Mouse (Mus musculus): ENCODE data around the gene Cdk2ap2. TPM values are rescaled to one million over a fixed set of nuclear protein-coding genes. Genes with fewer than 3 reads are reported as not detected.

The Cdk2ap2 gene
- total and polyA plus RNA-seq, 2 experiments from 2014 or later = 57.5 to 64.6 TPM

DNA sequence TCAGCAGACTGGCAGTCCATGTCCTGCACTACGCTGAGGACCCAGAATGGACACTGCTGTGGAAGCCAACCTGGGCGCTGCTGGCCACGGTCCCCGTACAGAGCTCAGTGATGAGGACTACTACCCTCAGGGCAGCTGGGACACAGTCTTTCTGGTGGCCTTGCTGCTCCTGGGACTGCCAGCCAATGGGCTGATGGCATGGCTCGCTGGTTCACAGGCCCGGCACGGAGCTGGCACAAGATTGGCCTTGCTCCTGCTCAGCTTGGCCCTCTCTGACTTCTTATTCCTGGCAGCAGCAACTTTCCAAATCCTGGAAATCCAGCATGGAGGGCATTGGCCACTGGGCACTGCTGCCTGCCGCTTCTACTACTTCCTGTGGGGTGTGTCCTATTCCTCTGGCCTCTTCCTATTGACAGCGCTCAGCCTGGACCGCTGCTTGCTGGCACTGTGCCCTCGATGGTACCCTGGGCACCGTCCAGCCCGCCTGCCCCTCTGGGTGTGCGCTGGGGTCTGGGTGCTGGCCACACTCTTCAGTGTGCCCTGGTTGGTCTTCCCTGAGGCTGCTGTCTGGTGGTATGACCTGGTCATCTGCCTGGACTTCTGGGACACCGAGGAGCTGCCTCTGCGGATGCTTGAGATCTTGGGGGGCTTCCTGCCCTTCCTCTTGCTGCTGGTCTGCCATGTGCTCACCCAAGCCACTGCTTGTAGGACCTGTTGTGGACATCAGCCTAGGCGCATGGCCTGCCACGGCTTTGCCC lies 45.6 kb downstream of the Cdk2ap2 start:
- Histone ChIP-seq H3K4me2 (ENCODE audit: low read depth, low read length) (no peak overlapping the region), H3K9ac (replicated peaks; ENCODE audit: low read length) (no peak overlapping the region), H3K36me3 (ENCODE audit: insufficient read depth, low read length) (no peaks in the 10 kb centered on the region), H3K9me3 (ENCODE audit: low read length) (no peaks in the 10 kb centered on the region), H3K4me3 (ENCODE audit: low read length) (no peak overlapping the region), H3K4me1 (ENCODE audit: insufficient read depth, low read length) (peaks cover 2% of the 10 kb centered on the region; the same call in 1 of the 2 replicates), H3K27me3 (ENCODE audit: insufficient read depth, low read length) (no peaks in the 10 kb centered on the region), H3K27ac (no peak overlapping the region)
- no peak for ATAC-seq
- WGBS = 80% methylated on average over 18 of the region's 18 CpGs
- DNase-seq (ENCODE audit: low spot score) = no peak
- TF ChIP-seq CTCF (IDR thresholded peaks at IDR 0.05; ENCODE audit: low read depth) = no peak

DNA sequence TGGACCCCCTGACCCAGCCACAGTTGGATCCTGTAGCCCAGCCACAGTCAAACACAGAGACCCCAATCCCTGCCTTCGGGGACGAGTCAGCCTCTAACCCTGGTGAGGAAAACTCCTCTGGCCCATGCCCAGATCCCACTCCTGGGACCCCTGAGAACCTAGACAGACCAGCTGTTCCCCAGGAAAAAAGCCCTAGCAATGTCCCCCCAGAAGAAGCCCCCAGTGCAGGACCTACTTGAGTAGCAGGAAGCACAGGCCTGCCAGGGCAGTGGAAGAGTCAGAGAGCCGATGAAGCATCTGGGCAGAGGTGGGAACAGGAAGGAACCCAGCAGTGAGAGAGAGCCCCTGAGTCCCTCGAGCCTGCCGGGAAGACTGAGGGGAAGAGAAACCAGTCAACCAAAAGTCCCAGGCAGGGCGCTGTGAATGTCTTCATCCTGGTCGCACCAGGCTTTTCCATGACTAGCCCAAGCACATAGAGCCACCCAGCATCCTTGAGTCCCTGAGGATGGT lies 46.8 kb downstream of the Cdk2ap2 start, which contains the start of gene Cabp4:
TSS of gene Cabp4 (minus strand) at position 275 of the 510 bp plus-strand sequence.
- H3K27me3 ChIP-seq (ENCODE audit: insufficient read depth, low read length) = no peaks in the 10 kb centered on the region
- H3K4me2 ChIP-seq (ENCODE audit: low read depth, low read length) = no peak within 1 kb of the TSS
- 82% methylated on average over 7 of the region's 7 CpGs for WGBS
- H3K27ac ChIP-seq = 0 out of 2 replicates have a peak within 1 kb of the TSS, but pooled peaks have one; percentile 20
- H3K9ac ChIP-seq (replicated peaks; ENCODE audit: low read length) = no peak within 1 kb of the TSS
- no peaks in the 10 kb centered on the region for H3K36me3 ChIP-seq (ENCODE audit: insufficient read depth, low read length)
- ATAC-seq (no peak), DNase-seq (ENCODE audit: low spot score) (no peak)
- H3K4me3 ChIP-seq (ENCODE audit: low read length) = no peak within 1 kb of the TSS
- H3K9me3 ChIP-seq (ENCODE audit: low read length) = no peaks in the 10 kb centered on the region
- no peak for TF ChIP-seq CTCF (IDR thresholded peaks at IDR 0.05; ENCODE audit: low read depth)
- peaks cover 4% of the 10 kb centered on the region; the same call in 1 of the 2 replicates for H3K4me1 ChIP-seq (ENCODE audit: insufficient read depth, low read length)

DNA sequence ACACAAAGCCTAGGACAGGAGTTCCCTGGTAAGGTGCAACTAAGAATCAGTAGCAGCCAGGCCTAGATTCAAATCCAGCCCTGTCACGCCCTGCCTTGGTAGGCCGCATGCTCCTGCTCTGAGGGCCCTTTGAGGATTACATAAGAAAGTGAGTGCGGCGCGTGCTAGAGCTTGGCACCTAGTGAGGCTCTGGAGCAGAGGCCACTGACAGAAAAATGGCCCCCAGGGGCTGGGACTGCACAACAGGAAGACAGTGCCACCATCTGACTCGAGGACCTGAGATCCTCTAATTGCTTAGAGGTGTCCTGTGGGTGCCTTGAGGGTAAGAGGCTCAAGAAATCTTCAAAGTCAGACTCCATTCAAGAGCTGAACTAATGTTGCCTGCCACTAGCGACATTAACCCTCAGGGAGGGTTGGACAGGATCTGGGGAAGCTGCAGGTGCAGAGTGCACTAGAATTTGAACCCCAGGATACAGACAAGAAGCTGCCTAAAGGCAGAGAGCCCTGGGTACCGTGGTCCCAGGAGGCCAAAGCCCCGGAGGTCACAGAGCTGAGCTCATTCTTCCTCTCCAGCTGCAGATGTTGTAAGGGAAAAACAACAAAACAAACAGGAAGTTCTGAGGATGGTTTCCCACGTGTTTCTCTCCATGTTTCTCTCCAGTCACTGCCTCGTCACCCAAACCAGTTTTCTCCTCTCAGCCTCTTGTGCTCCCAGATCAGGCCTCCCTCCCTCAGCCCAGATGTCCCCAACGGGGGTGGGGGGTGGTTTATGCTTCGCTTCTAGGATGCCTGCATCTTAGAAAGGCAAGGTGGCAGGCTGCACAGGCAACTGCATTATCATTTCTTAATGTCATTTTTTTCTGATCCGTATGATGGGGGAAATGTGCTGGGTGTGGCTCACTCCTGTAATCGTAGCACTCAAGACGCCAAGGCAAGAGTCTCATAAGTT lies 47.8 kb downstream of the Cdk2ap2 start:
- no peak overlapping the region for H3K4me2 ChIP-seq (ENCODE audit: low read depth, low read length)
- ATAC-seq = no peak

GRCm38 (mm10) chr19:4145936-4146335 lies 49.0 kb downstream of the Cdk2ap2 start:
- ATAC-seq (no peak), DNase-seq (ENCODE audit: low spot score) (no peak)
- Histone ChIP-seq H3K4me3 (ENCODE audit: low read length) (no peak overlapping the region), H3K4me2 (ENCODE audit: low read depth, low read length) (no peak overlapping the region), H3K36me3 (ENCODE audit: insufficient read depth, low read length) (peaks cover 4% of the 10 kb centered on the region; the same call in 1 of the 2 replicates), H3K27me3 (ENCODE audit: insufficient read depth, low read length) (no peaks in the 10 kb centered on the region), H3K9ac (replicated peaks; ENCODE audit: low read length) (no peak overlapping the region), H3K4me1 (ENCODE audit: insufficient read depth, low read length) (peaks cover 14% of the 10 kb centered on the region), H3K9me3 (ENCODE audit: low read length) (no peaks in the 10 kb centered on the region), H3K27ac (no peak overlapping the region)
- TF ChIP-seq CTCF (IDR thresholded peaks at IDR 0.05; ENCODE audit: low read depth) = no peak
- WGBS = 86% methylated on average over 5 of the region's 5 CpGs

More for the DNA sequence above, 47.8 kb downstream of the Cdk2ap2 start:
- H3K27me3 ChIP-seq (ENCODE audit: insufficient read depth, low read length) = no peaks in the 10 kb centered on the region
- 81% methylated on average over 16 of the region's 16 CpGs for WGBS
- H3K9me3 ChIP-seq (ENCODE audit: low read length) = no peaks in the 10 kb centered on the region
- no peak for TF ChIP-seq CTCF (IDR thresholded peaks at IDR 0.05; ENCODE audit: low read depth)
- DNase-seq (ENCODE audit: low spot score) = no peak
- H3K9ac ChIP-seq (replicated peaks; ENCODE audit: low read length) = no peak overlapping the region
- H3K4me1 ChIP-seq (ENCODE audit: insufficient read depth, low read length) = peaks cover 14% of the 10 kb centered on the region
- H3K27ac ChIP-seq = 0 out of 2 replicates have a peak overlapping the region, but pooled peaks have one; percentile 20
- H3K36me3 ChIP-seq (ENCODE audit: insufficient read depth, low read length) = no peaks in the 10 kb centered on the region
- no peak overlapping the region for H3K4me3 ChIP-seq (ENCODE audit: low read length)

GRCm38 (mm10) chr19:4146366-4147021 lies 49.5 kb downstream of the Cdk2ap2 start:
- Histone ChIP-seq H3K27me3 (ENCODE audit: insufficient read depth, low read length) (no peaks in the 10 kb centered on the region), H3K9me3 (ENCODE audit: low read length) (no peaks in the 10 kb centered on the region), H3K27ac (no peak overlapping the region), H3K4me2 (ENCODE audit: low read depth, low read length) (no peak overlapping the region), H3K36me3 (ENCODE audit: insufficient read depth, low read length) (peaks cover 9% of the 10 kb centered on the region; the same call in 1 of the 2 replicates), H3K9ac (replicated peaks; ENCODE audit: low read length) (no peak overlapping the region), H3K4me3 (ENCODE audit: low read length) (no peak overlapping the region), H3K4me1 (ENCODE audit: insufficient read depth, low read length) (peaks cover 14% of the 10 kb centered on the region)
- ATAC-seq = no peak
- 63% methylated on average over 12 of the region's 12 CpGs for WGBS
- DNase-seq (ENCODE audit: low spot score) = no peak
- no peak for TF ChIP-seq CTCF (IDR thresholded peaks at IDR 0.05; ENCODE audit: low read depth)

DNA sequence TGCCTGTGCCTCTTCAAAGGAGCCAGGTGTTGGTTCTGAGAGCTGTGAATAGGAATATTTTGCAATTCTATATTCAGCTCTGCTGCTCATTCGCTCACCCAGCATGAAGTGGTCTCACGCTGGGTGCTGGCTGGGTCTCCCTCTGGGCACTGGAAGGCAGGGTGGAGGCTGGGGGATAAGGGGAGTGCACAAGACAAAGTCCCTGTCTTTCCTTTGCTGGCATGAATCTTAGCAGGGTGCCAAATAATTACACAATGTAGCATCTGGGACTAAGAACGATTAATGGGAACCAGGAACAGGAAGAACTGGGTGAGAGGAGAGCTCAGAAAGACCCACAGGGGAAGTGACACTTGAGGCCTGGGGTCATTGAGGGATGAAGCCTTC lies 50.0 kb downstream of the Cdk2ap2 start:
- no peak for DNase-seq (ENCODE audit: low spot score)
- no peak overlapping the region for H3K4me2 ChIP-seq (ENCODE audit: low read depth, low read length)
- H3K9ac ChIP-seq (replicated peaks; ENCODE audit: low read length) = no peak overlapping the region
- ATAC-seq = no peak
- H3K36me3 ChIP-seq (ENCODE audit: insufficient read depth, low read length) = peaks cover 9% of the 10 kb centered on the region; the same call in 1 of the 2 replicates
- no peak overlapping the region for H3K27ac ChIP-seq
- TF ChIP-seq CTCF (IDR thresholded peaks at IDR 0.05; ENCODE audit: low read depth) = no peak
- no peaks in the 10 kb centered on the region for H3K27me3 ChIP-seq (ENCODE audit: insufficient read depth, low read length)
- no peak overlapping the region for H3K4me3 ChIP-seq (ENCODE audit: low read length)
- no peaks in the 10 kb centered on the region for H3K9me3 ChIP-seq (ENCODE audit: low read length)
- H3K4me1 ChIP-seq (ENCODE audit: insufficient read depth, low read length) = peaks cover 14% of the 10 kb centered on the region
- 38% methylated on average over 3 of the region's 3 CpGs for WGBS
